Mouse (Mus musculus) forebrain, embryonic 12.5 days (tissue): ENCODE results near the gene 2410015M20Rik. TPM values are rescaled to one million over a fixed set of nuclear protein-coding genes. Genes with fewer than 3 reads are reported as not detected.
A peak's percentile ranks its signal among the peaks of the same experiment; 100 is the strongest.

ENCODE experiments used
- ATAC-seq: fragments of 200-750 bp; cut with Nextera tagmentation; 2 replicates; pipeline ENCODE4 v1.8.0; 2017; ENCODE audit warnings: moderate TSS enrichment; ENCODE audit not compliant: low FRiP score
- H3K27ac ChIP-seq: fragments of 300-500 bp; sonication (generic); 2 replicates; pipeline ENCODE4 v1.5.1; 2016; ENCODE audit warnings: mild to moderate bottlenecking
- H3K27me3 ChIP-seq: fragments of 300-500 bp; sonication (generic); 2 replicates; pipeline ENCODE4 v1.6.1; 2016; ENCODE audit warnings: mild to moderate bottlenecking
- H3K36me3 ChIP-seq: fragments of 300-500 bp; sonication (generic); replicated peaks from 2 replicates; pipeline ENCODE4 v1.6.1; 2016; ENCODE audit warnings: mild to moderate bottlenecking
- H3K4me1 ChIP-seq: fragments of 300-500 bp; sonication (generic); 2 replicates; pipeline ENCODE4 v1.6.1; 2016
- H3K4me2 ChIP-seq: fragments of 300-500 bp; sonication (generic); 2 replicates; pipeline ENCODE4 v1.6.1; 2016; ENCODE audit warnings: mild to moderate bottlenecking, moderate library complexity
- H3K4me3 ChIP-seq: fragments of 300-500 bp; sonication (generic); replicated peaks from 2 replicates; pipeline ENCODE4 v1.5.1; 2016; ENCODE audit warnings: mild to moderate bottlenecking
- H3K9ac ChIP-seq: fragments of 300-500 bp; sonication (generic); 2 replicates; pipeline ENCODE4 v1.6.1; 2016; ENCODE audit warnings: mild to moderate bottlenecking
- H3K9me3 ChIP-seq: fragments of 300-500 bp; sonication (generic); 2 replicates; pipeline ENCODE4 v1.6.1; 2016
- WGBS: fragments of 180-500 bp; shearing (Covaris S2); methylation state at CpG from one replicate; pipeline ENCODE4 v1.1.7; 2016; 5-methylcytosine and 5-hydroxymethylcytosine counted together
- polyA plus RNA-seq: library from polyadenylated mRNA; unstranded; fragments of >200 nt; fragmentation: Nextera tagmentation; extraction: Ambion mirVana; gene quantifications from 2 replicates; pipeline ENCODE4 v1.2.1, GENCODE M21; 2016

Gene 2410015M20Rik
- polyA plus RNA-seq, 1 experiment from 2014 or later = 170 TPM

DNA sequence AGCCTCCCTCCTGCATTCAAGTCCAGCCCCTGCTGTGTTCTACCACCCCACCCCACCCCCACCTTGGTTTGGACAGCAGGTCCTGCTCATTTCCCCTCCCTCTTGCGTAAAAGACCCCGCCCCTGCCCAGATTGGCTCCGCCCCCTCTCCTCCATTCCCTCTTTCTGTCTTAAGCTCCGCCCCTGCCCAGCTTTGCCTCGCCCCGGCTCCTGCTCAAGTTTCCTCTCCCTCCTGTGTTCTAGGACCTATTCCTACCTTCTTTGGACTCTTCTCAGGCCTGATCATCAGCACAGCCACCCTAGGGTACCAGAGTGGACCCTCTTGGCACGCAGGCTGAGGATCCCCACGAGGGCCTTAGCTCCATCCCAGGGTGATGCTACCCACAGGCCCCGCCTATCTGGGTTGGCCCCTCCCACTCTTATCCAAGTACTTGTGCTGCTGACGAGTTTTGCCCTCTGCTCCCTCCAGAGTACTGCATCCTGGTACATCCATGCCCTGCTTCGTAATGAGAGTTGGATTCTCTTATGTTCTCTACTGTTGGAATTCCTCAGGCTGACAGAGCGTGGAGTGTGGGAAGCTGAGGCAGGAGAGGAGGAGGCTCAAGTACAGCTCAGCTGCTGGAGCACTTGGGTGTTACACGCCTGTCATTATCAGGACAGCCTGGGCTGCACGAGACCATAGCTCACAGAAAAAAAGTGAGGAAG, 2.4 kb upstream of the 2410015M20Rik start:
- ATAC-seq = no peak
- Histone ChIP-seq H3K27me3 (no peaks in the 10 kb centered on the region), H3K4me2 (no peak overlapping the region), H3K27ac (no peak overlapping the region), H3K4me3 (0 out of 2 replicates have a peak overlapping the region, but pooled peaks have one; percentile 8), H3K4me1 (peaks cover 39% of the 10 kb centered on the region), H3K9me3 (no peaks in the 10 kb centered on the region), H3K36me3 (peaks cover 38% of the 10 kb centered on the region), H3K9ac (no peak overlapping the region)
- 15% methylated on average over 14 of the region's 14 CpGs for WGBS

DNA sequence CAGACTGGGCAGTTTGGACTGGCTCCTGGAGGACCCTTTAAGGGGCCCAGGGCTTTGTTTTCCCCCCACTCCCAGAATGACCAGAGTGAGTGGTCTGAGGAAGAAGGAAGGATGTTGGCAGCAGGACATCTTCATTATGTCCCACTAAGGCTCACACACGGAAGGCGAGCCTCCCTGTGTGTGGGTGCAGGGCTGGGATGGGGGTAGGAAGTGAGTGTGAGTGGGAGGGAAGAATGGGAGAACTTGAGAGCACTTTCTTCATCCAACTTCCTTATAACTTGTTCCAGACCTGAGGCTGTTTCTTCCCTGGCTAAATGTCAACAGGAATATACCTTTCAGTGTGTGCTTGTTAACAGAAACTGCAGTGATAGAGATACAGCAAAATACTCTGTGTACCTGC, 1.8 kb upstream of the 2410015M20Rik start:
- H3K9me3 ChIP-seq = no peaks in the 10 kb centered on the region
- H3K4me1 ChIP-seq = peaks cover 39% of the 10 kb centered on the region
- no peak overlapping the region for H3K4me2 ChIP-seq
- WGBS = 83% methylated on average over 2 of the region's 2 CpGs
- H3K4me3 ChIP-seq = no peak overlapping the region
- no peak overlapping the region for H3K27ac ChIP-seq
- no peak overlapping the region for H3K9ac ChIP-seq
- ATAC-seq = no peak
- H3K36me3 ChIP-seq = peaks cover 38% of the 10 kb centered on the region
- H3K27me3 ChIP-seq = no peaks in the 10 kb centered on the region

DNA sequence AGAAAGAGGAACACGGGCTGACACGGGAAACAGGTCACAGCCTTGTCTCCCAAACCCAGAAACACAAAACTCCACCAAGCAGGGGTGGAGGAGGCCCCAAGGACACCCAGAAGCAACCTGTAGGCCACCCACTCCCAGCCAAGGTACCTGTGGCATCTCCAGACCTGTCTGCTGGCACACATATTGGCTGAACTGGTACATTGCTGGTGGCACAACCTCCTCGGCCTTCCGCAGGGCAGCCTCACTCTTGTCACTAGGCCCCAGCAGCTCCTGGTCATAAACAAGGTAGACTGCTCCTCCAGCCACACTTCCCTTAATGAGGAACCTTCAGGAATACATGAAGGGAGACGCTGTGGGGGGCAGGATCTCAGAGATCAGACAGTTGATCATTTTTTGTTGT, 872 bp downstream of the 2410015M20Rik start:
- no peak for ATAC-seq
- peak overlapping the region; percentile 63 for H3K4me3 ChIP-seq
- H3K4me2 ChIP-seq = peak overlapping the region; percentile 72
- H3K27ac ChIP-seq = no peak overlapping the region
- no peaks in the 10 kb centered on the region for H3K27me3 ChIP-seq
- H3K36me3 ChIP-seq = peaks cover 41% of the 10 kb centered on the region
- H3K9me3 ChIP-seq = no peaks in the 10 kb centered on the region
- WGBS = 67% methylated on average over 5 of the region's 5 CpGs
- H3K4me1 ChIP-seq = peaks cover 21% of the 10 kb centered on the region
- peak overlapping the region; percentile 72 for H3K9ac ChIP-seq

GRCm38 (mm10) chr17:56607521-56608062, 2.0 kb downstream of the 2410015M20Rik start:
- no peaks in the 10 kb centered on the region for H3K9me3 ChIP-seq
- WGBS = 79% methylated on average over 3 of the region's 3 CpGs
- no peak overlapping the region for H3K4me3 ChIP-seq
- H3K4me2 ChIP-seq = no peak overlapping the region
- no peaks in the 10 kb centered on the region for H3K27me3 ChIP-seq
- H3K9ac ChIP-seq = no peak overlapping the region
- peaks cover 52% of the 10 kb centered on the region for H3K36me3 ChIP-seq
- no peak for ATAC-seq
- H3K4me1 ChIP-seq = peaks cover 21% of the 10 kb centered on the region
- H3K27ac ChIP-seq = no peak overlapping the region

- peaks cover 74% of the 10 kb centered on the region for H3K36me3 ChIP-seq
- ATAC-seq = no peak
- 92% methylated on average over 9 of the region's 9 CpGs for WGBS
These were observed 4.1 kb downstream of the 2410015M20Rik start for GRCm38 (mm10) chr17:56605431-56605830.

GRCm38 (mm10) chr17:56604422-56604821, 5.1 kb downstream of the 2410015M20Rik start:
- peaks cover 14% of the 10 kb centered on the region for H3K4me1 ChIP-seq
- no peaks in the 10 kb centered on the region for H3K9me3 ChIP-seq
- WGBS = 85% methylated on average over 3 of the region's 3 CpGs
- peaks cover 84% of the 10 kb centered on the region for H3K36me3 ChIP-seq
- no peak overlapping the region for H3K27ac ChIP-seq
- H3K4me3 ChIP-seq = no peak overlapping the region
- no peaks in the 10 kb centered on the region for H3K27me3 ChIP-seq
- H3K9ac ChIP-seq = no peak overlapping the region
- no peak for ATAC-seq
- no peak overlapping the region for H3K4me2 ChIP-seq

More at GRCm38 (mm10) chr17:56605431-56605830, 4.1 kb downstream of the 2410015M20Rik start:
- no peak overlapping the region for H3K4me3 ChIP-seq
- H3K4me1 ChIP-seq = peaks cover 19% of the 10 kb centered on the region
- no peaks in the 10 kb centered on the region for H3K27me3 ChIP-seq
- H3K9ac ChIP-seq = no peak overlapping the region
- H3K9me3 ChIP-seq = no peaks in the 10 kb centered on the region
- no peak overlapping the region for H3K4me2 ChIP-seq
- no peak overlapping the region for H3K27ac ChIP-seq

DNA sequence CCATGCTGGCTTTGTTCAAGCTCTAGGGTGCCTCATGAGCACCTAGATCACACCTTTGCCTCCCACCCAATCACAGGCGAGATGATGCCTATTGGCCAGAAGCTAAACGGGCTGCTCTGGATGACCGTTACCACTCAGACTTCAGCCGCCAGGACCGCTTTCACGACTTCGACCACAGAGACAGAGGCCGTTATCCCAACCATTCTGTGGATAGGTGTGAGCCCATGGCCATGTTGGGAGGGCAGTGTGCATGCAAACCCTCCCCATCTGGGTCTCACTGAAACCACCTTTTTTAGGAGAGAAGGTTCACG, 5.5 kb downstream of the 2410015M20Rik start:
- Histone ChIP-seq H3K4me3 (no peak overlapping the region), H3K36me3 (peaks cover 87% of the 10 kb centered on the region), H3K9ac (no peak overlapping the region), H3K4me1 (peaks cover 12% of the 10 kb centered on the region), H3K4me2 (no peak overlapping the region), H3K27me3 (no peaks in the 10 kb centered on the region), H3K27ac (no peak overlapping the region), H3K9me3 (no peaks in the 10 kb centered on the region)
- ATAC-seq = no peak
- 89% methylated on average over 9 of the region's 9 CpGs for WGBS

GRCm38 (mm10) chr17:56603186-56604069, 6.1 kb downstream of the 2410015M20Rik start:
- no peak overlapping the region for H3K4me3 ChIP-seq
- H3K9me3 ChIP-seq = no peaks in the 10 kb centered on the region
- no peaks in the 10 kb centered on the region for H3K27me3 ChIP-seq
- 0 out of 2 replicates have a peak overlapping the region, but pooled peaks have one; percentile 5 for H3K27ac ChIP-seq
- H3K9ac ChIP-seq = no peak overlapping the region
- H3K36me3 ChIP-seq = peaks cover 87% of the 10 kb centered on the region
- H3K4me2 ChIP-seq = no peak overlapping the region
- no peak for ATAC-seq
- 94% methylated on average over 28 of the region's 28 CpGs for WGBS
- H3K4me1 ChIP-seq = peaks cover 6% of the 10 kb centered on the region

- H3K27ac ChIP-seq = no peak overlapping the region
- H3K4me2 ChIP-seq = no peak overlapping the region
- WGBS = 92% methylated on average over 8 of the region's 8 CpGs
- no peak overlapping the region for H3K9ac ChIP-seq
- peaks cover 96% of the 10 kb centered on the region for H3K36me3 ChIP-seq
- H3K27me3 ChIP-seq = no peaks in the 10 kb centered on the region
- no peaks in the 10 kb centered on the region for H3K9me3 ChIP-seq
- ATAC-seq = no peak; the same call in 1 of the 2 replicates
- H3K4me3 ChIP-seq = no peak overlapping the region
- peaks cover 6% of the 10 kb centered on the region; the same call in 1 of the 2 replicates for H3K4me1 ChIP-seq
These were observed 15.9 kb downstream of the 2410015M20Rik start for GRCm38 (mm10) chr17:56593527-56594271.

GRCm38 (mm10) chr17:56592553-56592952, 17.0 kb downstream of the 2410015M20Rik start:
- Histone ChIP-seq H3K36me3 (peaks cover 100% of the 10 kb centered on the region), H3K27me3 (no peaks in the 10 kb centered on the region), H3K9me3 (no peaks in the 10 kb centered on the region), H3K4me3 (no peak overlapping the region), H3K9ac (no peak overlapping the region), H3K27ac (no peak overlapping the region), H3K4me1 (peaks cover 15% of the 10 kb centered on the region), H3K4me2 (no peak overlapping the region)
- ATAC-seq = no peak

- 96% methylated on average over 4 of the region's 4 CpGs for WGBS
- Histone ChIP-seq H3K9ac (no peak overlapping the region), H3K4me1 (peaks cover 34% of the 10 kb centered on the region), H3K4me2 (no peak overlapping the region), H3K9me3 (no peaks in the 10 kb centered on the region), H3K36me3 (peaks cover 78% of the 10 kb centered on the region), H3K4me3 (no peak overlapping the region), H3K27me3 (no peaks in the 10 kb centered on the region), H3K27ac (no peak overlapping the region)
- no peak for ATAC-seq
These were observed 20.6 kb downstream of the 2410015M20Rik start for GRCm38 (mm10) chr17:56588921-56589320.

GRCm38 (mm10) chr17:56587773-56588172, 21.8 kb downstream of the 2410015M20Rik start:
- 0 out of 2 replicates have a peak overlapping the region, but pooled peaks have one; percentile 31 for H3K27ac ChIP-seq
- ATAC-seq = no peak
- H3K4me1 ChIP-seq = peaks cover 44% of the 10 kb centered on the region
- H3K27me3 ChIP-seq = no peaks in the 10 kb centered on the region
- no peak overlapping the region for H3K9ac ChIP-seq
- H3K4me3 ChIP-seq = 0 out of 2 replicates have a peak overlapping the region, but pooled peaks have one; percentile 8
- no peaks in the 10 kb centered on the region for H3K9me3 ChIP-seq
- peaks cover 68% of the 10 kb centered on the region for H3K36me3 ChIP-seq
- H3K4me2 ChIP-seq = no peak overlapping the region
- 74% methylated on average over 1 of the region's 1 CpGs for WGBS
